ENCODE assay signal across 9 mouse cellular contexts in genomic region chr7:45869107-45869670, GRCm38 (mm10). TPM values are rescaled to one million over a fixed set of nuclear protein-coding genes. Genes with fewer than 3 reads are reported as not detected.
A peak's percentile ranks its signal among the peaks of the same experiment; 100 is the strongest.
DNase-seq lines count a peak whose midpoint lies in the region; ATAC-seq and TF ChIP-seq lines count a peak whose summit lies in the region.
"Had no signal": no experiment of that assay in that cellular context is flagged by ENCODE, and none has a peak within 500 bp of the region (broad histone marks: within the 10 kb centered on the region; RNA-seq: fewer than 3 reads in every experiment).

No protein-coding gene starts in this region.

- no peak overlapping the region for H3K27ac ChIP-seq in kidney, embryonic 16.5 days (ENCODE audit: low read length)
- H3K27ac ChIP-seq in kidney, adult 2 months (ENCODE audit: insufficient read depth, low read depth, low read length) = no peak overlapping the region
- H3K27ac ChIP-seq in forebrain, embryonic 10.5 days = 0 out of 2 replicates have a peak overlapping the region, but pooled peaks have one; percentile 45
- H3K27ac ChIP-seq in hindbrain, embryonic 15.5 days (replicated peaks) = peak overlapping the region; percentile 73
- no peak overlapping the region for H3K27ac ChIP-seq in neural tube, embryonic 12.5 days

- no peak for TF ChIP-seq CTCF in kidney, adult 2 months (conservative IDR thresholded peaks at IDR 0.05; ENCODE audit: insufficient read depth, insufficient read length, low read depth, low read length)

- H3K9ac ChIP-seq in kidney, embryonic 16.5 days (replicated peaks; ENCODE audit: low read length) = peak overlapping the region; percentile 28; the same call in 1 of the 2 replicates
- peak overlapping the region; percentile 75 for H3K9ac ChIP-seq in hindbrain, embryonic 15.5 days
- H3K9ac ChIP-seq in neural tube, embryonic 12.5 days = peak overlapping the region; percentile 36

- H3K4me3 ChIP-seq in kidney, embryonic 16.5 days (ENCODE audit: low read length) = no peak overlapping the region
- H3K4me3 ChIP-seq in kidney, adult 2 months (ENCODE audit: insufficient read depth, low read depth, low read length) = no peak overlapping the region
- peak overlapping the region; percentile 47 for H3K4me3 ChIP-seq in forebrain, embryonic 10.5 days
- H3K4me3 ChIP-seq in hindbrain, embryonic 15.5 days = peak overlapping the region; percentile 59
- H3K4me3 ChIP-seq in neural tube, embryonic 12.5 days = peak overlapping the region; percentile 27

- H3K4me2 ChIP-seq in kidney, embryonic 16.5 days (replicated peaks; ENCODE audit: low read depth, low read length) = peak overlapping the region; percentile 51
- peak overlapping the region; percentile 71 for H3K4me2 ChIP-seq in hindbrain, embryonic 15.5 days
- peak overlapping the region; percentile 85 for H3K4me2 ChIP-seq in neural tube, embryonic 12.5 days (replicated peaks)

- peaks cover 45% of the 10 kb centered on the region for H3K27me3 ChIP-seq in kidney, embryonic 16.5 days (ENCODE audit: insufficient read depth, low read length)
- H3K27me3 ChIP-seq in kidney, adult 2 months (replicated peaks; ENCODE audit: control insufficient read depth, insufficient read depth, low read length) = no peaks in the 10 kb centered on the region
- peaks cover 82% of the 10 kb centered on the region for H3K27me3 ChIP-seq in forebrain, embryonic 10.5 days (ENCODE audit: poor library complexity, severe bottlenecking)
- H3K27me3 ChIP-seq in hindbrain, embryonic 15.5 days = no peaks in the 10 kb centered on the region
- peaks cover 64% of the 10 kb centered on the region for H3K27me3 ChIP-seq in neural tube, embryonic 12.5 days (replicated peaks)

- H3K36me3 ChIP-seq in kidney, embryonic 16.5 days (ENCODE audit: insufficient read depth, low read length) = peaks cover 3% of the 10 kb centered on the region; the same call in 1 of the 2 replicates
- no peaks in the 10 kb centered on the region for H3K36me3 ChIP-seq in kidney, adult 2 months (ENCODE audit: control insufficient read depth, insufficient read depth, low read length)
- H3K36me3 ChIP-seq in forebrain, embryonic 10.5 days (replicated peaks) = peaks cover 4% of the 10 kb centered on the region
- no peaks in the 10 kb centered on the region for H3K36me3 ChIP-seq in hindbrain, embryonic 15.5 days
- H3K36me3 ChIP-seq in neural tube, embryonic 12.5 days = no peaks in the 10 kb centered on the region

- no peak for ATAC-seq in kidney, embryonic 16.5 days (ENCODE audit: low FRiP score, low TSS enrichment)
- no peak for ATAC-seq in hindbrain, embryonic 15.5 days (ENCODE audit: low FRiP score, low read depth)
- ATAC-seq in neural tube, embryonic 12.5 days (ENCODE audit: low FRiP score, low read depth) = no peak
- no peak for ATAC-seq in inflammation-experienced regulatory T-cells, adult 6 months
- ATAC-seq: Patski had no signal

- no peak for DNase-seq in kidney, adult 2 months
- no peak for DNase-seq in forebrain, embryonic 10.5 days (ENCODE audit: extremely low spot score, low spot score)
- DNase-seq in frontal cortex, postnatal 36 days (ENCODE audit: low spot score in 2 of 2) = no peak

- H3K9me3 ChIP-seq in kidney, embryonic 16.5 days (ENCODE audit: low read length) = no peaks in the 10 kb centered on the region
- H3K9me3 ChIP-seq in forebrain, embryonic 10.5 days = no peaks in the 10 kb centered on the region
- no peaks in the 10 kb centered on the region for H3K9me3 ChIP-seq in hindbrain, embryonic 15.5 days
- no peaks in the 10 kb centered on the region for H3K9me3 ChIP-seq in neural tube, embryonic 12.5 days
- H3K9me3 ChIP-seq: megakaryocyte, embryonic 14.5 days had no signal

- H3K4me1 ChIP-seq in kidney, embryonic 16.5 days (ENCODE audit: insufficient read depth, low read length) = peaks cover 41% of the 10 kb centered on the region
- peaks cover 11% of the 10 kb centered on the region for H3K4me1 ChIP-seq in kidney, adult 2 months (ENCODE audit: control insufficient read depth, insufficient read depth, low read length)
- H3K4me1 ChIP-seq in forebrain, embryonic 10.5 days = peaks cover 66% of the 10 kb centered on the region
- H3K4me1 ChIP-seq in hindbrain, embryonic 15.5 days (replicated peaks) = peaks cover 51% of the 10 kb centered on the region
- H3K4me1 ChIP-seq in neural tube, embryonic 12.5 days = peaks cover 61% of the 10 kb centered on the region

- TF ChIP-seq POLR2A in kidney, adult 2 months (IDR thresholded peaks at IDR 0.05; ENCODE audit: low read depth, low read length) = no peak

- 13% methylated on average over 8 of the region's 8 CpGs for WGBS in kidney, embryonic 16.5 days
- WGBS in kidney, adult 2 months = 22% methylated on average over 8 of the region's 8 CpGs
- WGBS in forebrain, embryonic 10.5 days = 17% methylated on average over 8 of the region's 8 CpGs
- 13% methylated on average over 8 of the region's 8 CpGs for WGBS in hindbrain, embryonic 15.5 days
- 7% methylated on average over 8 of the region's 8 CpGs for WGBS in neural tube, embryonic 12.5 days

RNA-seq across cellular contexts. Expression of gene Kdelr1, which starts 3.4 kb away (rescaled TPM):
- polyA plus RNA-seq in kidney, embryonic 16.5 days (2015; fragmentation: Nextera tagmentation; extraction: Ambion mirVana) = 96.4 and 97.3 TPM in 2 replicates
- polyA plus RNA-seq in kidney, adult 2 months (2012; rRNA removed) = 331 and 358 TPM in 2 replicates
- 34.1 and 37.0 TPM in 2 replicates for polyA plus RNA-seq in forebrain, embryonic 10.5 days (2016; fragmentation: Nextera tagmentation; extraction: Ambion mirVana)
- polyA plus RNA-seq in hindbrain, embryonic 15.5 days (2015; fragmentation: Nextera tagmentation; extraction: Ambion mirVana) = 56.4 and 61.0 TPM in 2 replicates
- 41.8 and 54.4 TPM in 2 replicates for polyA plus RNA-seq in neural tube, embryonic 12.5 days (2016; fragmentation: Nextera tagmentation; extraction: Ambion mirVana)
- polyA plus RNA-seq in inflammation-experienced regulatory T-cells, adult 6 months (2017; shearing (Covaris generic)) = 10 to 100 TPM; 18.9 to 39.3 (median 36.9) TPM

RNA-seq across cellular contexts. Expression of gene Grin2d, which starts 9.0 kb away (rescaled TPM):
- 0.19 and 0.25 TPM in 2 replicates for polyA plus RNA-seq in kidney, embryonic 16.5 days (2015; fragmentation: Nextera tagmentation; extraction: Ambion mirVana)
- polyA plus RNA-seq in kidney, adult 2 months (2012; rRNA removed) = 0.45 and 0.50 TPM in 2 replicates
- 0.09 TPM in 2 replicates for polyA plus RNA-seq in forebrain, embryonic 10.5 days (2016; fragmentation: Nextera tagmentation; extraction: Ambion mirVana)
- 3.4 and 4.3 TPM in 2 replicates for polyA plus RNA-seq in hindbrain, embryonic 15.5 days (2015; fragmentation: Nextera tagmentation; extraction: Ambion mirVana)
- polyA plus RNA-seq in neural tube, embryonic 12.5 days (2016; fragmentation: Nextera tagmentation; extraction: Ambion mirVana) = 1.3 and 1.5 TPM in 2 replicates
- polyA plus RNA-seq in inflammation-experienced regulatory T-cells, adult 6 months (2017; shearing (Covaris generic)) = not detected

RNA-seq across cellular contexts. Expression of gene Syngr4, which starts 27.3 kb away (rescaled TPM):
- 1.5 and 1.8 TPM in 2 replicates for polyA plus RNA-seq in kidney, embryonic 16.5 days (2015; fragmentation: Nextera tagmentation; extraction: Ambion mirVana)
- polyA plus RNA-seq in kidney, adult 2 months (2012; rRNA removed) = 0.19 and 0.50 TPM in 2 replicates
- polyA plus RNA-seq in forebrain, embryonic 10.5 days (2016; fragmentation: Nextera tagmentation; extraction: Ambion mirVana) = 1.3 and 1.9 TPM in 2 replicates
- 0.34 TPM in 1 of 2 replicates, not detected in the other for polyA plus RNA-seq in hindbrain, embryonic 15.5 days (2015; fragmentation: Nextera tagmentation; extraction: Ambion mirVana)
- 0.22 and 0.56 TPM in 2 replicates for polyA plus RNA-seq in neural tube, embryonic 12.5 days (2016; fragmentation: Nextera tagmentation; extraction: Ambion mirVana)
- under 1 TPM in 1 of 3 experiments, not detected in 2; 0.52 TPM for polyA plus RNA-seq in inflammation-experienced regulatory T-cells, adult 6 months (2017; shearing (Covaris generic))

RNA-seq across cellular contexts. Expression of gene Tmem143, which starts 27.6 kb away (rescaled TPM):
- 7.1 and 8.4 TPM in 2 replicates for polyA plus RNA-seq in kidney, embryonic 16.5 days (2015; fragmentation: Nextera tagmentation; extraction: Ambion mirVana)
- 123 and 143 TPM in 2 replicates for polyA plus RNA-seq in kidney, adult 2 months (2012; rRNA removed)
- polyA plus RNA-seq in forebrain, embryonic 10.5 days (2016; fragmentation: Nextera tagmentation; extraction: Ambion mirVana) = 4.2 and 4.8 TPM in 2 replicates
- 6.7 and 8.5 TPM in 2 replicates for polyA plus RNA-seq in hindbrain, embryonic 15.5 days (2015; fragmentation: Nextera tagmentation; extraction: Ambion mirVana)
- polyA plus RNA-seq in neural tube, embryonic 12.5 days (2016; fragmentation: Nextera tagmentation; extraction: Ambion mirVana) = 3.9 and 4.4 TPM in 2 replicates
- polyA plus RNA-seq in inflammation-experienced regulatory T-cells, adult 6 months (2017; shearing (Covaris generic)) = 1 to 10 TPM; 3.7 to 7.0 (median 5.0) TPM

RNA-seq across cellular contexts. Expression of gene Grwd1, which starts 38.4 kb away (rescaled TPM):
- polyA plus RNA-seq in kidney, embryonic 16.5 days (2015; fragmentation: Nextera tagmentation; extraction: Ambion mirVana) = 87.4 and 87.9 TPM in 2 replicates
- polyA plus RNA-seq in kidney, adult 2 months (2012; rRNA removed) = 12.3 and 12.9 TPM in 2 replicates
- 132 and 137 TPM in 2 replicates for polyA plus RNA-seq in forebrain, embryonic 10.5 days (2016; fragmentation: Nextera tagmentation; extraction: Ambion mirVana)
- 41.8 and 43.1 TPM in 2 replicates for polyA plus RNA-seq in hindbrain, embryonic 15.5 days (2015; fragmentation: Nextera tagmentation; extraction: Ambion mirVana)
- polyA plus RNA-seq in neural tube, embryonic 12.5 days (2016; fragmentation: Nextera tagmentation; extraction: Ambion mirVana) = 48.3 and 50.7 TPM in 2 replicates
- polyA plus RNA-seq in inflammation-experienced regulatory T-cells, adult 6 months (2017; shearing (Covaris generic)) = 10 to 100 TPM; 16.5 to 29.3 (median 27.2) TPM

Comparison
In these comparisons a context has a peak if more than half of its experiments do, and no peak if none do; other contexts are left out.
1. H3K27ac ChIP-seq: peak in forebrain, embryonic 10.5 days (single experiment) and hindbrain, embryonic 15.5 days (single experiment); none in kidney, embryonic 16.5 days (single experiment), kidney, adult 2 months (single experiment) and neural tube, embryonic 12.5 days (single experiment).
2. H3K4me3 ChIP-seq: peak in forebrain, embryonic 10.5 days (single experiment), hindbrain, embryonic 15.5 days (single experiment) and neural tube, embryonic 12.5 days (single experiment); none in kidney, embryonic 16.5 days (single experiment) and kidney, adult 2 months (single experiment).
3. Peak in every context shown above with its lines, with median percentiles within 50 percentile points of each other: H3K4me2 ChIP-seq and H3K9ac ChIP-seq.